Mouse (Mus musculus) MEL (cell line): ENCODE measurements around the gene Gm20489. TPM values are rescaled to one million over a fixed set of nuclear protein-coding genes. Genes with fewer than 3 reads are reported as not detected.

ENCODE experiments used
- DNase-seq: peaks from one replicate; pipeline ENCODE4 v3.0.0; 2011; ENCODE audit warnings: low read depth, low spot score
- H3K27ac ChIP-seq: 2 replicates; pipeline ENCODE4 v1.5.1; 2012; ENCODE audit warnings: low read depth, mild to moderate bottlenecking, control low read depth, low read length, moderate library complexity; ENCODE audit not compliant: control insufficient read depth
- H3K27me3 ChIP-seq, 2 experiments: fragments of 150-350 bp in 1 of 2; sonication (generic) in 1 of 2; 2 replicates each; pipeline ENCODE4 v1.6.1; 2012; ENCODE audit warnings: low read length in 2 of 2, mild to moderate bottlenecking in 2 of 2, improper control_type of control experiment in 1 of 2, moderate library complexity in 1 of 2; ENCODE audit not compliant: insufficient read depth in 2 of 2, control insufficient read depth in 1 of 2
- H3K36me3 ChIP-seq, 2 experiments: 2 replicates each; pipeline ENCODE4 v1.6.1; 2012 to 2014; ENCODE audit warnings: low read length in 2 of 2, improper control_type of control experiment in 1 of 2, inconsistent platforms in 1 of 2, mild to moderate bottlenecking in 1 of 2; ENCODE audit not compliant: insufficient read depth in 2 of 2, control insufficient read depth in 1 of 2
- H3K4me1 ChIP-seq, 2 experiments: fragments of 150-350 bp in 1 of 2; sonication (generic) in 1 of 2; 2 replicates each; pipeline ENCODE4 v1.6.1; 2012; ENCODE audit warnings: low read length in 2 of 2, improper control_type of control experiment in 1 of 2, mild to moderate bottlenecking in 1 of 2; ENCODE audit not compliant: insufficient read depth in 2 of 2, control insufficient read depth in 1 of 2
- H3K4me3 ChIP-seq, 2 experiments: fragments of 150-350 bp in 1 of 2; sonication (generic) in 1 of 2; 2 replicates each; pipeline ENCODE4 v1.5.1; 2012; ENCODE audit warnings: low read depth in 2 of 2, low read length in 2 of 2, mild to moderate bottlenecking in 2 of 2, moderate library complexity in 2 of 2, control low read depth in 1 of 2, improper control_type of control experiment in 1 of 2; ENCODE audit not compliant: control insufficient read depth in 1 of 2, insufficient read depth in 1 of 2
- H3K79me2 ChIP-seq: 2 replicates; pipeline ENCODE4 v1.6.1; 2012; ENCODE audit warnings: mild to moderate bottlenecking, low read length, moderate library complexity; ENCODE audit not compliant: control insufficient read depth, poor library complexity, insufficient read depth
- H3K9ac ChIP-seq: 2 replicates; pipeline ENCODE4 v1.6.1; 2012; ENCODE audit warnings: low read depth, mild to moderate bottlenecking, control low read depth, low read length, moderate library complexity; ENCODE audit not compliant: control insufficient read depth, poor library complexity, severe bottlenecking
- H3K9me3 ChIP-seq: fragments of 150-350 bp; sonication (generic); replicated peaks from 2 replicates; pipeline ENCODE4 v1.6.1; 2012; ENCODE audit warnings: mild to moderate bottlenecking, low read length, improper control_type of control experiment, moderate library complexity; ENCODE audit not compliant: insufficient read depth
- BHLHE40 ChIP-seq: IDR thresholded peaks from 2 replicates; pipeline ENCODE4 v1.6.1; 2012; ENCODE audit warnings: low read depth, mild to moderate bottlenecking, inconsistent platforms, low read length, improper control_type of control experiment, borderline replicate concordance
- CHD2 ChIP-seq: IDR thresholded peaks from 2 replicates; pipeline ENCODE4 v1.6.1; 2011; ENCODE audit warnings: low read length, improper control_type of control experiment
- CTCF ChIP-seq, 3 experiments: IDR thresholded peaks in 2 of 3; conservative IDR thresholded peaks in 1 of 3; 2 replicates each; pipeline ENCODE4 v1.5.1; 2011 to 2012; ENCODE audit warnings: low read length in 3 of 3, low read depth in 2 of 3, mild to moderate bottlenecking in 2 of 3, improper control_type of control experiment in 1 of 3, inconsistent platforms in 1 of 3, mixed read lengths in 1 of 3, moderate library complexity in 1 of 3; ENCODE audit not compliant: control insufficient read depth in 1 of 3, insufficient read depth in 1 of 3, poor library complexity in 1 of 3, severe bottlenecking in 1 of 3
- E2F4 ChIP-seq: IDR thresholded peaks from 2 replicates; pipeline ENCODE4 v1.6.1; 2011; ENCODE audit warnings: low read depth, low read length, improper control_type of control experiment, borderline replicate concordance
- EP300 ChIP-seq, 2 experiments: IDR thresholded peaks; 2 replicates each; pipeline ENCODE4 v1.6.1; 2011; ENCODE audit warnings: improper control_type of control experiment in 2 of 2, low read length in 2 of 2, low read depth in 1 of 2, mild to moderate bottlenecking in 1 of 2
- ETS1 ChIP-seq: IDR thresholded peaks from 2 replicates; pipeline ENCODE4 v1.6.1; 2012; ENCODE audit warnings: low read depth, mild to moderate bottlenecking, inconsistent platforms, low read length, improper control_type of control experiment, moderate library complexity
- GATA1 ChIP-seq: IDR thresholded peaks from 2 replicates; pipeline ENCODE4 v1.6.1; 2011; ENCODE audit warnings: low read depth, low read length, improper control_type of control experiment
- HCFC1 ChIP-seq: IDR thresholded peaks from 2 replicates; pipeline ENCODE4 v1.6.1; 2012; ENCODE audit warnings: low read depth, mild to moderate bottlenecking, inconsistent platforms, low read length, improper control_type of control experiment, moderate library complexity
- JUND ChIP-seq: IDR thresholded peaks from 2 replicates; pipeline ENCODE4 v1.6.1; 2011; ENCODE audit warnings: low read depth, mild to moderate bottlenecking, improper control_type of control experiment, low read length
- KAT2A ChIP-seq: conservative IDR thresholded peaks from 2 replicates; pipeline ENCODE4 v1.6.1; 2012; ENCODE audit warnings: low read depth, low read length, improper control_type of control experiment, inconsistent platforms
- MAZ ChIP-seq: IDR thresholded peaks from 2 replicates; pipeline ENCODE4 v1.6.1; 2012; ENCODE audit warnings: low read depth, mild to moderate bottlenecking, inconsistent platforms, low read length, improper control_type of control experiment
- MEF2A ChIP-seq: IDR thresholded peaks from 2 replicates; pipeline ENCODE4 v1.6.1; 2014; ENCODE audit warnings: low read depth, mild to moderate bottlenecking, inconsistent platforms, low read length, improper control_type of control experiment; ENCODE audit not compliant: poor library complexity, insufficient replicate concordance, severe bottlenecking; ENCODE audit errors: extremely low read depth
- MXI1 ChIP-seq: IDR thresholded peaks from 2 replicates; pipeline ENCODE4 v1.6.1; 2011; ENCODE audit warnings: mild to moderate bottlenecking, low read depth, low read length, improper control_type of control experiment
- MYC ChIP-seq: IDR thresholded peaks from 2 replicates; pipeline ENCODE4 v1.6.1; 2011; ENCODE audit warnings: low read depth, mild to moderate bottlenecking, low read length, improper control_type of control experiment, moderate library complexity
- POLR2A ChIP-seq, 2 experiments: IDR thresholded peaks; 2 replicates each; pipeline ENCODE4 v1.6.1; 2011 to 2012; ENCODE audit warnings: low read length in 2 of 2, mild to moderate bottlenecking in 2 of 2, control low read depth in 1 of 2, improper control_type of control experiment in 1 of 2, low read depth in 1 of 2, moderate library complexity in 1 of 2; ENCODE audit not compliant: control insufficient read depth in 1 of 2, insufficient read depth in 1 of 2, poor library complexity in 1 of 2
- RAD21 ChIP-seq: IDR thresholded peaks from 2 replicates; pipeline ENCODE4 v1.6.1; 2011; ENCODE audit warnings: mild to moderate bottlenecking, low read depth, low read length, improper control_type of control experiment
- RCOR1 ChIP-seq: IDR thresholded peaks from 2 replicates; pipeline ENCODE4 v1.6.1; 2012; ENCODE audit warnings: low read depth, mild to moderate bottlenecking, inconsistent platforms, low read length, improper control_type of control experiment
- SIN3A ChIP-seq: IDR thresholded peaks from 2 replicates; pipeline ENCODE4 v1.6.1; 2012; ENCODE audit warnings: low read length, improper control_type of control experiment, inconsistent platforms
- SMC3 ChIP-seq: IDR thresholded peaks from 2 replicates; pipeline ENCODE4 v1.6.1; 2011; ENCODE audit warnings: low read depth, low read length, improper control_type of control experiment
- TAL1 ChIP-seq: IDR thresholded peaks from 2 replicates; pipeline ENCODE4 v1.6.1; 2012; ENCODE audit warnings: mild to moderate bottlenecking, inconsistent platforms, low read length, moderate library complexity, mixed read lengths
- TBP ChIP-seq: IDR thresholded peaks from 2 replicates; pipeline ENCODE4 v1.8.0; 2011; ENCODE audit warnings: low read depth, low read length, improper control_type of control experiment
- TCF12 ChIP-seq: IDR thresholded peaks from 2 replicates; pipeline ENCODE4 v1.6.1; 2014; ENCODE audit warnings: low read depth, mild to moderate bottlenecking, inconsistent platforms, low read length, improper control_type of control experiment, moderate library complexity
- UBTF ChIP-seq: IDR thresholded peaks from 2 replicates; pipeline ENCODE4 v1.6.1; 2012; ENCODE audit warnings: low read depth, mild to moderate bottlenecking, inconsistent platforms, low read length, improper control_type of control experiment, moderate library complexity, borderline replicate concordance; ENCODE audit not compliant: insufficient read depth
- USF1 ChIP-seq: IDR thresholded peaks from 2 replicates; pipeline ENCODE4 v1.6.1; 2014; ENCODE audit warnings: low read depth, mild to moderate bottlenecking, inconsistent platforms, low read length, improper control_type of control experiment, moderate library complexity
- USF2 ChIP-seq, 2 experiments: IDR thresholded peaks; 2 replicates each; pipeline ENCODE4 v1.6.1; 2011 to 2012; ENCODE audit warnings: improper control_type of control experiment in 2 of 2, low read length in 2 of 2, borderline replicate concordance in 1 of 2, inconsistent platforms in 1 of 2, low read depth in 1 of 2, mild to moderate bottlenecking in 1 of 2; ENCODE audit not compliant: insufficient read depth in 1 of 2
- ZC3H11A ChIP-seq: IDR thresholded peaks from 2 replicates; pipeline ENCODE4 v1.6.1; 2012; ENCODE audit warnings: low read depth, mild to moderate bottlenecking, inconsistent platforms, low read length, improper control_type of control experiment
- ZKSCAN1 ChIP-seq: IDR thresholded peaks from 2 replicates; pipeline ENCODE4 v1.6.1; 2012; ENCODE audit warnings: low read depth, mild to moderate bottlenecking, inconsistent platforms, low read length, improper control_type of control experiment, moderate library complexity
- ZMIZ1 ChIP-seq: IDR thresholded peaks from 2 replicates; pipeline ENCODE4 v1.6.1; 2012; ENCODE audit warnings: low read depth, mild to moderate bottlenecking, inconsistent platforms, low read length, improper control_type of control experiment, moderate library complexity
- polyA plus RNA-seq, 2 experiments: library from polyadenylated mRNA; stranded (reverse) in 1 of 2; unstranded in 1 of 2; fragments of >175 nt in 1 of 2; fragments of >200 nt in 1 of 2; gene quantifications; 2 replicates each; pipeline versions ENCODE4 v1.2.1 to v1.2.4; 2012; ENCODE audit warnings: low replicate concordance in 2 of 2, low read depth in 1 of 2; ENCODE audit not compliant: insufficient read length in 2 of 2, insufficient read depth in 1 of 2, missing spikeins in 1 of 2
- total RNA-seq: library from RNA; depleted of rRNA; stranded (reverse); fragments of 300-350 nt; gene quantifications from 2 replicates; pipeline ENCODE4 v1.2.3, GENCODE M21; 2012

Gene Gm20489
- total and polyA plus RNA-seq, 3 experiments, result not detected

DNA sequence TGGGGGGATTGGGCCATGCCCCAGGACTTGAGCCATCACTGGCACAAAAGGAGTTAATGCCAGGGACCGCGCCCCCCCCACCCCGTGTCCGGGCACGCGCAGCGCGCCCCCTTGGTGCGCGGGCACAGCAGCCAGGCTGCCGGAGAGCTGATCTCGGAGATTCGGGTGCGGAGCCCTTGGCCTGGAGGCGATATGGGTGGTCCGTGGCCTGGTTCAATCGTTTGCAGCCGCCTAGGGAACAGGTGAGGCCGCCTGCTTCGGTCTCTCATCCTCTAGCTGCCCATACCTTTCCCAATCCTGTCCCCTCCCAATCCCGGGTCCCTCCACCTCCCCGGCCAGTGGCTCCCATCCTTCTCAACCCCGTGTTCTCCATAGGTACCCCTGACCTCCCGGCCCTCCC is 30.2 kb upstream of the Gm20489 start, which contains the start of gene Nlgn3:
Gene Nlgn3, plus strand, starts transcription at position 114 of the 400 bp plus-strand sequence.
- no peaks in the 10 kb centered on the region for H3K79me2 ChIP-seq
- no peaks in the 10 kb centered on the region for H3K4me1 ChIP-seq
- no peak for DNase-seq
- TF ChIP-seq ZKSCAN1 (no peak), EP300 (IDR thresholded peaks at IDR 0.05; ENCODE audit: low read depth in 1 of 2, low read length in 2 of 2) (no peak), JUND (no peak), GATA1 (no peak), MXI1 (no peak), TBP (no peak), USF1 (no peak), ZMIZ1 (no peak), TAL1 (no peak), TCF12 (no peak), USF2 (IDR thresholded peaks at IDR 0.05; ENCODE audit: borderline replicate concordance in 1 of 2, insufficient read depth in 1 of 2, low read depth in 1 of 2, low read length in 2 of 2) (no peak), ZC3H11A (no peak), KAT2A (no peak), UBTF (no peak), RAD21 (no peak), POLR2A (IDR thresholded peaks at IDR 0.05; ENCODE audit: control insufficient read depth in 1 of 2, insufficient read depth in 1 of 2, low read depth in 1 of 2, low read length in 2 of 2, poor library complexity in 1 of 2) (no peak)
- H3K36me3 ChIP-seq, result no peaks in the 10 kb centered on the region
- H3K9me3 ChIP-seq, result no peaks in the 10 kb centered on the region
- H3K9ac ChIP-seq, result no peak within 1 kb of the TSS
- no peak within 1 kb of the TSS for H3K27ac ChIP-seq
- H3K4me3 ChIP-seq, result no peak within 1 kb of the TSS
- no peaks in the 10 kb centered on the region for H3K27me3 ChIP-seq

DNA sequence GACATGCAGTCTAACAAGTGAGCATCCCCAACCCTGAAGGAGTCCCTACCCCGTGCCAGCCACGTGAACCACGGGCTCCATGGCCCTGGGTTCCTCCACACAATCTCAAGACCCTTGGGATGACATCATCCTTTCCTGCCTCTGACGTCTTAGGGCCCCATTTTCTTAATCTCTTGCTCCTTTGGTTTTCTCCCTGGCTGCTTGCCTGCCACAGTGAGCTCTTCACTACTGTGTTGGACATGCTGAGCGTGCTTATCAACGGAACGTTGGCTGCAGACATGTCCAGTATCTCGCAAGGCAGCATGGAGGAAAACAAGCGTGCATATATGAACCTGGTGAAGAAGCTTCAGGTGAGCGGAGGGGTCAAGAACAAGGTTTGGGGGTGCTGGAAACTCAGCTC is 21.3 kb upstream of the Gm20489 start:
- no peaks in the 10 kb centered on the region for H3K79me2 ChIP-seq
- peaks cover 15 to 36% of the 10 kb centered on the region in 2 experiments for H3K36me3 ChIP-seq
- no peak overlapping the region for H3K4me3 ChIP-seq
- peaks cover 23 to 30% of the 10 kb centered on the region in 2 experiments for H3K4me1 ChIP-seq
- DNase-seq, result peak; percentile 44
- H3K9ac ChIP-seq, result no peak overlapping the region
- H3K27ac ChIP-seq, result peak overlapping the region; percentile 61; the same call in 1 of the 2 replicates
- H3K9me3 ChIP-seq, result no peaks in the 10 kb centered on the region
- no peaks in the 10 kb centered on the region for H3K27me3 ChIP-seq
- TF ChIP-seq ZMIZ1, result no peak
- no peak for TF ChIP-seq ZC3H11A
- no peak for TF ChIP-seq E2F4
- no peak; the same call in 1 of the 2 replicates for TF ChIP-seq MXI1
- TF ChIP-seq USF1, result no peak
- TF ChIP-seq ZKSCAN1, result no peak
- no peak for TF ChIP-seq MYC
- TF ChIP-seq CHD2, result no peak
- TF ChIP-seq TCF12, result peak; percentile 43; the same call in 1 of the 2 replicates
- peak; percentile 29 for TF ChIP-seq TAL1
- TF ChIP-seq CTCF (IDR thresholded peaks at IDR 0.05 in 2 of 3, conservative IDR thresholded peaks at IDR 0.05 in 1 of 3; ENCODE audit: control insufficient read depth in 1 of 3, insufficient read depth in 1 of 3, low read depth in 2 of 3, low read length in 3 of 3, poor library complexity in 1 of 3, severe bottlenecking in 1 of 3), result no peak
- TF ChIP-seq MEF2A, result no peak
- TF ChIP-seq JUND, result no peak
- no peak for TF ChIP-seq TBP
- TF ChIP-seq RCOR1, result no peak
- 0 out of 2 replicates have a peak, but pooled peaks have one; percentile 9 for TF ChIP-seq GATA1
- TF ChIP-seq POLR2A (IDR thresholded peaks at IDR 0.05; ENCODE audit: control insufficient read depth in 1 of 2, insufficient read depth in 1 of 2, low read depth in 1 of 2, low read length in 2 of 2, poor library complexity in 1 of 2), result no peak
- no peak for TF ChIP-seq BHLHE40
- no peak for TF ChIP-seq UBTF
- no peak for TF ChIP-seq SMC3
- no peak for TF ChIP-seq SIN3A
- no peak for TF ChIP-seq MAZ
- TF ChIP-seq HCFC1, result no peak
- peak; percentile 11 to 51; a peak in 2 of 4 replicates for TF ChIP-seq EP300 (IDR thresholded peaks at IDR 0.05; ENCODE audit: low read depth in 1 of 2, low read length in 2 of 2)
- no peak for TF ChIP-seq RAD21
- TF ChIP-seq ETS1, result peak; percentile 79
